Mouse (Mus musculus): ENCODE data around the gene Fam160a1.
A peak's percentile ranks its signal among the peaks of the same experiment; 100 is the strongest.

Gene Fam160a1

GRCm38 (mm10) chr3:85820839-85821548, 3.9 kb upstream of the Fam160a1 start:
- no peak for DNase-seq

GRCm38 (mm10) chr3:85819319-85819718, 2.2 kb upstream of the Fam160a1 start:
- DNase-seq: no peak

GRCm38 (mm10) chr3:85814241-85814640, 2.9 kb downstream of the Fam160a1 start:
- DNase-seq: peak; percentile 16

- DNase-seq: peak; percentile 39
These were observed 3.7 kb downstream of the Fam160a1 start for GRCm38 (mm10) chr3:85813101-85814014.

GRCm38 (mm10) chr3:85812010-85812409, 5.1 kb downstream of the Fam160a1 start:
- DNase-seq: no peak

GRCm38 (mm10) chr3:85793166-85793565, 23.9 kb downstream of the Fam160a1 start:
- no peak for DNase-seq

GRCm38 (mm10) chr3:85789748-85790147, 27.3 kb downstream of the Fam160a1 start:
- DNase-seq: no peak

GRCm38 (mm10) chr3:85786501-85786900, 30.6 kb downstream of the Fam160a1 start:
- DNase-seq: no peak

- DNase-seq: no peak
These were observed 36.2 kb downstream of the Fam160a1 start for GRCm38 (mm10) chr3:85780906-85781305.

- DNase-seq: no peak
These were observed 36.8 kb downstream of the Fam160a1 start for GRCm38 (mm10) chr3:85780332-85780731.

- no peak for DNase-seq
These were observed 39.2 kb downstream of the Fam160a1 start for GRCm38 (mm10) chr3:85777841-85778240.

- DNase-seq: no peak
These were observed 39.7 kb downstream of the Fam160a1 start for GRCm38 (mm10) chr3:85777356-85777755.

- DNase-seq: no peak
These were observed 40.4 kb downstream of the Fam160a1 start for GRCm38 (mm10) chr3:85776707-85777106.

- no peak for DNase-seq
These were observed 41.0 kb downstream of the Fam160a1 start for GRCm38 (mm10) chr3:85776126-85776525.

- DNase-seq: no peak
These were observed 43.2 kb downstream of the Fam160a1 start for GRCm38 (mm10) chr3:85773886-85774285.

GRCm38 (mm10) chr3:85773425-85773824, 43.7 kb downstream of the Fam160a1 start:
- no peak for DNase-seq

GRCm38 (mm10) chr3:85764937-85765337, 52.2 kb downstream of the Fam160a1 start:
- DNase-seq: no peak

- no peak for DNase-seq
These were observed 52.9 kb downstream of the Fam160a1 start for GRCm38 (mm10) chr3:85764008-85764834.

GRCm38 (mm10) chr3:85757944-85758343, 59.1 kb downstream of the Fam160a1 start:
- no peak for DNase-seq

- no peak for DNase-seq
These were observed 59.7 kb downstream of the Fam160a1 start for GRCm38 (mm10) chr3:85757435-85757834.

GRCm38 (mm10) chr3:85749348-85749747, 67.7 kb downstream of the Fam160a1 start:
- no peak for DNase-seq

- no peak for DNase-seq
These were observed 68.2 kb downstream of the Fam160a1 start for GRCm38 (mm10) chr3:85748863-85749262.

GRCm38 (mm10) chr3:85746116-85746515, 71.0 kb downstream of the Fam160a1 start:
- DNase-seq: no peak
